Mouse (Mus musculus): ENCODE data around the gene Atp6v1a.

GRCm38 (mm10) chr16:44101181-44101710 lies 38.3 kb downstream of the Atp6v1a start:
- TF ChIP-seq CHD1 (IDR thresholded peaks at IDR 0.05; ENCODE audit: low read depth, low read length) (no peak), CTCF (conservative IDR thresholded peaks at IDR 0.05 in 1 of 2, IDR thresholded peaks at IDR 0.05 in 1 of 2; ENCODE audit: low read depth in 2 of 2, low read length in 2 of 2) (no peak), ZNF384 (IDR thresholded peaks at IDR 0.05; ENCODE audit: low read depth, low read length) (no peak), POLR2AphosphoS2 (IDR thresholded peaks at IDR 0.05; ENCODE audit: low read depth, low read length) (no peak), EP300 (IDR thresholded peaks at IDR 0.05; ENCODE audit: low read length) (no peak), NRF1 (IDR thresholded peaks at IDR 0.05; ENCODE audit: low read depth, low read length) (no peak)
